Mouse (Mus musculus) left cerebral cortex, postnatal 10 days (tissue): ENCODE measurements at regions not wholly inside any gene's neighbourhood (a gene's known extent, or its start where the extent isn't known, plus 50 kb on each side); places are given as distances from the start of the nearest gene placed in this dataset.

Experiments
- DNase-seq, 2 experiments: peaks; one replicate each; pipeline ENCODE4 v3.0.0; 2021 to 2022; ENCODE audit warnings: low spot score in 2 of 2, mixed read lengths in 1 of 2; ENCODE audit errors: extremely low spot score in 1 of 2
- intact Hi-C: fragments of 180-260 bp; cut with DNase I; formaldehyde crosslinking; loops from one replicate; pipeline ENCODE4 v1.15.1; 2025

DNA sequence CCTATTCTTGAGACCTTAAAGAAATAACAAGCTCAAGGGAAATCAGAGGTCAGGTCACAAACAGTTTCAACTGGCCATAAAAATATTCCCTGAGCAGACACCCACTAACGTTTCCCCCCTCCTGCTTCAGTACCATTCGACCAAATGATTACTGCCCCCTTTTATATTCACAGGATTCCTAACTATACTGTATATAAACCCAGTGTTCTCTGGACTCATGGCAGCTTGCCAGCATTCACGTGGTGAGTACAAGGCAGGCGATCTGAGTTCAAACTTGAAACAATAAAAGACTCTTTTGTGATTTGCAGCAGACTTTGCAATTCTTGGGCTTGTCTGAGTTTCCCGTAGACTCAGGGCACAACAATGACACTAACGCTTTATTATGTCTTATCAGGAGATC, 989.0 kb upstream of the H2afb3 start:
- intact Hi-C loops = no loop called here
- DNase-seq = peak in 1 of 2 experiments; percentile 14

DNA sequence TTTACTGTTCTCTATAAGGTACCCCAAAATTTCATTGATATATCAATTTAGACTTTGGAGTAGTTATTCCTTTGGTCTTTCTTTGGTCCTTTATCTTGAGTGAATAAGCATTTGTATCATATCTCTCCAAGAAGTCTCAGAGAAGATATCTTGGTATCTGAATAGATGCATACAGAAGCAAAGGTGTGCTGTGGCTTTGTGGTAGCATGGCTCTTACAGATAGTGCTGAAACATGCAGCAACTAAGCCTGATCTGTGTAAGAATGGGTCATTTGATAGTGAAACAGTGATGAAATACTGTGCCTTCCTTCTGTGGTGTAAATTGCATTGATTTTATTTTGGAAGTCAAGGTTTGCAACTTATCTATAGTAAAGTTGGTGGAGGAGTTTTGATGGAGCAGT, 978.3 kb upstream of the H2afb3 start:
- DNase-seq = no peak

DNA sequence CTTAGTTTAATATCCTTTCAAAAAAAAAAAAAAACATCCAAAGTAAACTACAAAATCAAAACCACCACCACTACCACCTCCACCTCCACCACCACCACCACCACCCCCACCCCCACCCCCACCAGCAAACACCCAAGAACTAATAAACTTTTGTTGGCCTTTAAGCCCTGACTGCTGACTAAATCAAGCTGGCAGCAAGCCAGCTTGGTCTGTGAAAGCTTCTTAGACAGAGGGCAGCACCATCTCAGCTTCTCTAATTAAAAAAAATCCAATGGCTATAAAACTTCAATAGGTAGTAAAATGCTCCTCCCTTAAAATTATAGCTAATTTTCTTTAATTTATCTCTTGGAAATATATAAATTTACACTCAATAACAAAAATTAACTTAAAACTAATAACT, 957.2 kb upstream of the H2afb3 start:
- intact Hi-C loops = loop anchor here (2.0 kb wide), 1 partner anchor 17 kb away; no protein-coding TSS in a partner anchor
- DNase-seq = no peak

More for the DNA sequence above, 978.3 kb upstream of the H2afb3 start:
- intact Hi-C loops = no loop called here

DNA sequence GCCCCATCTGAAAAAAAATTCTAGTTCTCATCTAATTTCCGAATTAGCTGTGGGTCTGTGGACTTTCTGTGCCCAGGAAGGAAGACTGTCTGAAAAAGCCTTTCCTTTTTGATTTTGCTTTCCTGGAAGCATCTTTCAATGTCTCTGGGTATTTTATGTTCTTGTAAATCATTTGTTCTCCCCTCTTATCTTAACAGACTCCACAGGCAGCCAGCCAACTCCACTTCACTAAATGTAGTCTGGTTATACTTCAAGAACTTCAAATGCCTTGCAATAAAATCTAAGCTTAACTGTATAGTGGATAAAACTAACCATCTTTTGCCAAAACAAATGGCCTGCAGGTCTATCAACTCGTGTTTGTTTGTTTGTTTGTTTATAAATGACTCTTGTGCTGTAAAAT, 956.7 kb upstream of the H2afb3 start:
- DNase-seq = no peak
- intact Hi-C loops = loop anchor here (2.0 kb wide), 1 partner anchor 17 kb away; no protein-coding TSS in a partner anchor

DNA sequence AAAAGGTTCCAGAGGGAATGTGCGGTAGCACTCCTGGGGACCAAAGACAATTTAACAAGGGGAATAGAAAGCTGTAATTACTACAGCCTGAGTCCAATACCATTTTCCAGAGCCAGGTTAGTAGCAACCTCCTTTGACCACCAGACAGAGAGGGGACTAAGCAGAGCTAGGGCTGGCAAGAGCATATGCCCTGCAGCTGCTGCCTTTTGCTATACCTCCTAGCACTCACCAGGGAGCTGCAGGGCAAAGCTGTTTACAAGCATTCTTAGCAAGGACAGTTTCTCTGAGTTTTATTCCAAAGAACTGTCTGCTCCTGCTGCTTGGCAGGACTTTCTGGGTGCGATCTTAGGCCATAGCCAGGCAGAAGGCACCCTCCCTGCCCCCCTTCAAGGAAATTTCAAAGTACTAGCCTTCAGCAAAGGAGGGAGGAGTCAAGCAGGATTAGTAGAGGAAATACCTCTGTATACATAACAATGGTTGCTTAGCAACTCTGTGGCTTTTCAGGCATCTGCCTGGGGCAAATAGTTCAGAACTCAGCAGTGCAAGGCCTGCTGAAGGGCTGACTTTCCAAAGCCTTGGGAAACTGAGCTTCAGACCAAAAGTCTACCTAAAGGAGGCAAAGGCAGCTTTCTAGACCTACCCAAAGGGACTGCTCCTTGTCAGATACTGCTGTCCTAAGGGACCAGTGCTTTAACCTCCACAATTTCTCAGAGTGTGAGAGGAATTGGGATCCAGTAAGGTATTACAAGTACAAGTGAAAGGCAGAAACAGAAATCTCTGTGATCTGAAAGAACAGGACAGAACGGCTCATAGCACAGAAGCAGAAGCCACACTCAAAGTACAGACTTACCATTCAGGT, 919.5 kb upstream of the H2afb3 start:
- intact Hi-C loops = no loop called here
- no peak for DNase-seq
